Mouse (Mus musculus): Measurements from ENCODE around the gene Ftl1.

DNA sequence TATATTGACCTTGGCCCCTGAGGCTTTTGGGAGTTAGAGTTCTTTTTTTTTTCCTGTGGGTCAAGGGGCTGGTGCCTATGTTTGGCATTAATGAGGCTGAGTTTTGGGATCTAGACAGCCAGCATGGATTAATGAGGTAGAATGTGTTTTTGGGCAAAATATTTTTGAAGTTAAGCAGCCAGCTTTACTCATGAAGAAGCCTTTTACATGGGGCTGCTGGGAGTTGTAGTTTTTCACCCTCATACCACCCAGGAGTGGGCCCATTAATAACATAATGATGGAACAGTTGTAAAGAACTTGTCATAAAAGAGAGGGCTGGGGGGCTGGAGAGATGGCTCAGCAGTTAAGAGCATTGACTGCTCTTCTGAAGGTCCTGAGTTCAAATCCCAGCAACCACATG, 13.1 kb downstream of the Ftl1 start:
- TF ChIP-seq CTCF (IDR thresholded peaks at IDR 0.05; ENCODE audit: control insufficient read depth, insufficient read depth, low read length) (no peak), POLR2A (IDR thresholded peaks at IDR 0.05; ENCODE audit: borderline replicate concordance, control insufficient read depth, low read depth, low read length) (no peak)
